Mouse (Mus musculus): ENCODE results near the gene Snorc.
A peak's percentile ranks its signal among the peaks of the same experiment; 100 is the strongest.
"Not testable (repeated sequence)": the region's sequence is repeated elsewhere in the genome, so short reads cannot be mapped to it uniquely, and the experiment has no call there.

Snorc gene

DNA sequence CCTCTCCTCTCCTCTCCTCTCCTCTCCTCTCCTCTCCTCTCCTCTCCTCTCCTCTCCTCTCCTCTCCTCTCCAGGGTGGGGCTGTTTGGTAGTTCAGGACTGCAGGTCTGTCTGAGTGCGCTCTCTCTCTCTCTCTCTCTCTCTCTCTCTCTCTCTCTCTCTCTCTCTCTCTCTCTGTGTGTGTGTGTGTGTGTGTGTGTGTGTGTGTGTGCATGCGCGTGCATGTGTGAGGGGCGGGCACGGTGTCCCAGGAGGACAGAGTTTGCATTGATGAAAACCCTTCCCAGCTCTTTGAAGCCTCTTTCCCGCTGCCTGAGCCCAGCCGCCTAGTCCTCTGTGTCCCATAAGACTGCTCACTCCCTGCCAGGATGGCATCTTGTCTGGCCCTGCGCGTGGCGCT lies at the start of gene Snorc:
TSS of gene Snorc (plus strand) at position 301 of the 400 bp plus-strand sequence.
- not testable (repeated sequence) for DNase-seq (ENCODE audit: low spot score in 2 of 2)

DNA sequence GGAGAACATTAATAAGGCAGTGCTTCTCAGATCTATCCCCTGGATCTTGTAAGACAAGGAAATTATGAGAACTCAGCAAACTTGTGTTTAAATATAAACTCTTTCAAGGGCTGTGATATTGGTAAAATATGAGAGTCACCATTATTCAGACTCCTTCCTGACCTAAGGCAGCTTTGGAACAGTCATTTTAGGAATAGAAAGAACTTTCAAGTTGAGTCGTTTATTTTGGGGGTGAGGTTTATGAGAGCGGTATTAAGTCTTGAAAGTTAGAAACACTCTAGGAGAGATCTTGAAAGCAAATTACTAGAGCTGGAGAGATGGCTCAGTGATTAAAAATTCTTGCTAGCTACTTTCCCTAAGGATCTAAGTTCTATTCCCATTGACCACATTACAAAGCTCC lies 34.9 kb upstream of the Snorc start:
- no peak for DNase-seq (ENCODE audit: low spot score in 2 of 2)

DNA sequence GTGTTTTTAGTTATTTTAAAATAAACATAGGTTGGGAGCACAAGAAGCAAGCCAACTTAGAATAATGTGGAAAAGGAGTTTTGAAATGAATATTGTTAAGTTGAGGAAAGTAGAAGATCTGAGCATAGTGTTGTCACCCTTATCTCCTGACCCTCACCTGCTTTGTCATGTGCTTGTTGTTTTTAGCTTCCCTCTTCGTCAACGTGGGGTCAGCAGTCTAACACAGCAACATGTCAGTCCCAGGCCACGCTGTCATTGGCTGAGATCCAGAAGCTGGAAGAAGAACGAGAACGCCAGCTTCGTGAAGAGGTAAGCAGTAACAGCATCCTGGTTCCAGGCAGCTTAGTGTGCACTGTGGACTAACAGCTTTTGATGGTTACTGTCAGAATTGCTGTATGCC lies 33.5 kb upstream of the Snorc start:
- DNase-seq (ENCODE audit: low spot score in 2 of 2) = no peak

DNA sequence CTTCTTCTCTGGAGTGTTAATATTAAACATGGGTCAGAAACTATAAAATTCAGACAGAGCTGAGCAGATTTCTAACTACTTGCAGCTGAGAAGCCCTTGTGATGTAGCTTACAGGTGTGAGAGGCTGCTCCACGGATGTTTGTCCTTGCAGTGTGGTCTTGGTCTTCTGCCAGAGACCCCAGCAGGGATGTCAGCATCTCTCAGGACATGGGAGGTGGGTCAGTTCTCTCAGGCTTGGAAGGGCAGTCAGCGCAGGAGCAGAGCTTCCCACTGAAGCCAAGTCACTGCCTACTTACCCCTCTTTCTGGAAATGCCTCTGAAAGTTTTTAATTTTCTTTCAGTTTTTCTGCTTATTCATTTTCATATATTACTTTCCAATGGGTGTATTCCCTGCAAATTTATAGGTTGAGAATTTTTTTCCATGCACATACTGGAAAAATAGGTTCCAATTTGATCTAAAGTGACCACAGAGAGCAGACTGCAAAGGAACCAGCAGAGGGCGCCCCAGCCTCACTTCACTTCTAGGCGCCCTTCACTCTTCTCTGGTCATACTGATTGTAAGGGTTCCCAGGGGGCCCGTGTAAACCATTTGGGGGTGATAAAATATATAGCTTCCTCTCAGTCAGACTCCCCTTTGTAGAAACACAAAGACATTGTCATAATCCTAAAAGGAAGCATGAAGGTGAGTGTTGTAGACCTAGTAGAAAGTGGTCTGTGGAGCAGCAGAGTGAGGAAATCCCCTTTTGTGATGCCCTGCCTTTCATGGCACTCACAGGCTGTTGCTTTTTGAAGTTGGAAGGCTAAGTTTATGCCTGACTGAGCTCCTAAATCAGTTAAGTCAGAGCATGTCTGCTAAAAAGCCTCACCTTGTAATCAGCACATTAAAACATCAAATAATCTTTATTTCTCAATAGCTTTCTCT lies 22.6 kb upstream of the Snorc start:
- peak; percentile 73 to 76 for DNase-seq (ENCODE audit: low spot score in 2 of 2)

DNA sequence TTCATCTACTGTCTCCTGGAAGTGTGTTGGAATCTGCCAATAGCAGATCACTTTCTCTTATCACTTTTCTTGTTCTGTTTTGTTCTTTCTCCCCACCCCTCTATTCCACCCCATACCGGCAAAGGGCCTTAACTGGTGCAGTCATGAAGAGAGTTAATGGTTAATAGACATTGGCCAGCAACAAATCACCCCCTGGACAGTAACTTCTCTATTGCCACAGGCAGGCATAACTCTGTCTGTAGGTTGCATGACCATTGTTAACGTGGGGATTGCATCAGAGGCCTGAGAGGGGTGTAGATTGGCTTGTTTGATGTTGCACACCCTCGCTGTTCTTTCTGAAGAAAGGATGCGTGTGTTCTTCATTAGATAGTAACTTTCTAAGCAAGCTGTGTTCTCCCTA lies 20.6 kb upstream of the Snorc start:
- no peak for DNase-seq (ENCODE audit: low spot score in 2 of 2)

DNA sequence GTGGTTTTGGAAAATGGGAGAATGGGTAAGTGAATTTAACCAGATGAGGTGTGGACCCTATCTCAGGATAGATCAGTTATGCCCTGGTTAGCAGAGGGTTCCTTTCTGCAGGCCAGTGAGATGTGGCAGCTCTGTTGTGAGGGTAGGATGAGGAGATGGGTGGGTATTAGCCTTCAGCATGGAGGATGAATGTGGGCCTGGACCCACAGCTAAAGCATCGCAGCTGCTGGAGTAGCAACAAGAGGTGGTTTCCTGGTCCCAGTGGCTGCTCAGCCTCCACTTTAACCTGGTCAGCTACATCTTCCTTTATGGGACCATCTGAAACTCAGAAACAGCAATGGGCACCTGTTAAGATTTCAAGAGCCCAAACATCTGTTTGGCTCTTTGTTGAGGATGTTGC lies 13.6 kb upstream of the Snorc start:
- DNase-seq (ENCODE audit: low spot score in 2 of 2) = no peak

DNA sequence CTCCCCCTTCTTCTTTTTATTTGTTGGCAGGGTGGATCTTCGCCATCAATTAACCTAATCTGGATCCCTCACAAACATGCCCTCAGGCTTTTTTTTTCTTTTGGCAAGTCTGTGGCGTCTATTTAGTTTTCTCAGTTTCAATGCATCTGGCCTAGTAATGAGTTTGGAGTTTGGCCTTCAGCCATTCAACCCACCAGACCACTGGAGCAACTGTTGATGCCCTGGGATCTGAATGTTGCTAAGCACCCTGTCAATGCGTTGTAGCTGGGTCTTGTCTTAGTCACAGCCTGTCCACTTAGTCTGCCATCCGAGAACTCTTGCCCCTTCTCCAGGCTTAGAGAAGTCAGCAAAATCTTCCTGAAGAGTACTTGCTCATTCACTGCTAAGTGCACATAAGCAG lies 12.0 kb upstream of the Snorc start:
- DNase-seq (ENCODE audit: low spot score in 2 of 2) = no peak

DNA sequence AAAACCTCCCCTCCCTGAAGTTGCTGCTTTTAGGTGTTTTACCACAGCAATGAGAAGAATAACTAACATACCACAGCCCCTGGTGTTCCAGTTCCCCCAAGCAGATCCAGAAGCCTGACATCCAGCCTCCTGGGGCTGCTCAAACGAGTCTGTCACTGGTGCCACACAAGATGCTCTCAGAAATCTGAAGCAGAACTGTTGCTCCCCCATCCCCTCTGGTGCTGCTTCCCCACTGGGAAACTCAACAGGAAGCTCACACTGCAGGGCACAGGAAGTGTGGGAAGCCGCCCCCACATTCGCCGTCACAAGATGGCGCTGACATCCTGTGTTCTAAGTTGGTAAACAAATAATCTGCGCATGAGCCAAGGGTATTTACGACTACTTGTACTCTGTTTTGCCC lies 10.2 kb upstream of the Snorc start:
- not testable (repeated sequence) for DNase-seq (ENCODE audit: low spot score in 2 of 2)

DNA sequence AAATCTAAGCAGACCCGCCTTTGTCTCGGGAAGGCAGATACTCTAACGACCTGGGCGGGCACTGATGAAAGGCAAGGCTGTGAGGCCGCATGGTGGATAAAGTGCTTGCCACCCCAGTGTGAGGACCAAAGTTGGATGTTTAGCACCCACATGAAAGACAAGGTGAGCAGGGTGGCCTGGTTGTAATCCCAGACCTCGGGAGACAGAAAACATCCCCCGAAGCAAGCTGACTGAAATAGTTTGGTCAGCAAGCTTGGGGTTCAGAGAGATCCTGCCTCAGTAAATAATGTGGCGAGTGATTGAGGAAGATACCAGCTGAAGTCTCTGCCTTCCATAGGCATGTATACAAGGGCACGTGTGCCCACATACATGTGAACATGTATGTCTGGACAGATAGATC lies 2.6 kb upstream of the Snorc start:
- DNase-seq (ENCODE audit: low spot score in 2 of 2) = no peak

DNA sequence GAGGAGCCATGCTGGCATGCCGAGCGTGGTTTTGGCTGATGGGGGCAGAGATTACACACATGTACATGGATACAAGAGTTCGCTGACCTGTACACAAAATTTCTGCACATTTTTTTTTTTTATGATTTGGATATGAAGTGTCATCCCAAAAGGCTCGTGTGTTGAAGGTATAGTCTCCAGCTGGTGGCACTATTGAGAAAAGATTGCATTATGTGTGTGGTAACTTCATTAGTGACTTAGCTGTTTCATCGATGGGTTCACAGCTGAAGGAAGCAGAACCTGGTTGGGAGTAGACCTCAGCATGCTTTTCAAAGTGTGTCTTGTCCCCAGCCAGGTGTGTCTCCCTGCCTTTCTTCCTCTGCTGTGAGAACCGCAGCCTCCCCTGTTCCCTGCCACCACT lies 1.8 kb upstream of the Snorc start:
- peak in 1 of 2 experiments; percentile 41 for DNase-seq (ENCODE audit: low spot score in 2 of 2)

DNA sequence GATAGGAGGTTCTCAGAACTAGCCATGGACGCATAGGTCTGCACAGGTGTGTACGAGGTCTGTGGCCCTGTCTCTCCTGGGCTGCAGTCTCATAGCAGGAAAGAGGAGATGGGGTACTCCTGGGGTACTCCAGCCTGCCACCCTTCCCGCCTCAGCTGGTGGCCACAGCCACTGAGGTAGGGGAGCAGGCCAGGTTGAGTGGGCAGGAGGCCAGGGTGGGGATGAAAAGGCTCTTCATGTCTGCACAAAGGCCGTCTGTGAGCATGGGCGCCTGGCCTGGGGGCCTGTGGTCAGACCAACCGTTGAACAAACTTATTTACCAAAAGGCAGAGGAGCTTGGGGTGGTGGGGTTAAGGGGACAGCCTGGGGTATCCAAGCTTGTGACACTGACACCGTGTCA lies 1.8 kb downstream of the Snorc start:
- no peak for DNase-seq (ENCODE audit: low spot score in 2 of 2)

DNA sequence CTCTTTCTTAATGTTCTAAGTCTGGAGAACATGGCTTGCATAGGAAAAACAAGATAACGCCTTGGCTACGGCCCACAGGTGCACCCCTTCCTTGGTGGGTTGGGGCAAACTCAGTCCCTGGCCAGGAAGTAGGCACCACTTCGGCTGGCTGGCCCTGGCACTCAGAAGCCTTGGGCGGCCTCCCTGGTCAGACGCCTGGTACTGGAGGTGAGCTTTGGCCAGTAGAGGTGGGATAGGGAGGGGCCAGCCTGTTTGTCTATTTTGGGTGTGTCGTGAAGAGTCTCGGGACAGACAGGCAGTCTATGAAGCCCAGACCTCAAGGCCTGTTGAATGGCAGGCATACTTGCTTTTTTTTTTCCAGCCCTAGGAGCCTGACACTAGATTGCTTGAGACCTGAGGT lies 2.5 kb downstream of the Snorc start:
- DNase-seq (ENCODE audit: low spot score in 2 of 2) = no peak

DNA sequence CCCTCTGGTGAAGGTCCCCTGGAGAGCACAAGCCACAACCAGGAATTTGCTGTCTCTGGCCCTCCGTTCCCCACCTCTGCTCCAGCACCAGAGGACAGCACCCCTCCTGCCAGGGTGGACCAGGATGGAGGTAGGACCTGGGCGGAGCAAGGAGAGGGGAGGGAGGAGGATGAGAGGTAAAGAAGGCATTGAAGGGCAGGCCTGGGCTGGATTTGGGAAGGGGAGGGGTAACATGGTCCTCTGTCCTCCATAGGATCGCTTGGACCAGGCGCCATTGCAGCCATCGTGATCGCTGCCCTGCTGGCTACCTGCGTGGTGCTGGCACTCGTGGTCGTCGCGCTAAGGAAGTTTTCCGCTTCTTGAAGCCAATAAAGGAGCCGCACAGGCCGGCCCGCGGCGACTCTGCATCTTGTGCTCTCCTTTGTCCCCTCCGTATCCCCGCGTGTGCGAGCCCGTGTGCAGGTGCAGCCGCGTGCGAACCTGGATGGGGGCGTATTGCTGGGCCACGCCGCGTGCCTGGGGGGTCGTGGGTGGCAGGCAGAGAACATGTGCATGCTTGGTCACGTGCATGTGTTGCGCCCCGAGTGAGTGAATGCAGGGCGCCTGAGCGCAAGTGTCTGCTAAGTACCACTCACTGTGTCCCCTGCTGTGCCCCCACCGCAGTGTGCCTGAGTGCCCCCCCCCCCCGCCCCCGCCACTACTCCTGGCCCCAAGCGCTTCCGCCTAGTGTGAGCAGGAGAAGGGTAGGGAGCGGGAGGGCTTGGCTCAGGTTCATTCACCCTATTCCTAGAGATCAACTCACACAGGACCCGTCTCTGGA lies 5.2 kb downstream of the Snorc start:
- DNase-seq (ENCODE audit: low spot score in 2 of 2) = peak; percentile 78 to 81

DNA sequence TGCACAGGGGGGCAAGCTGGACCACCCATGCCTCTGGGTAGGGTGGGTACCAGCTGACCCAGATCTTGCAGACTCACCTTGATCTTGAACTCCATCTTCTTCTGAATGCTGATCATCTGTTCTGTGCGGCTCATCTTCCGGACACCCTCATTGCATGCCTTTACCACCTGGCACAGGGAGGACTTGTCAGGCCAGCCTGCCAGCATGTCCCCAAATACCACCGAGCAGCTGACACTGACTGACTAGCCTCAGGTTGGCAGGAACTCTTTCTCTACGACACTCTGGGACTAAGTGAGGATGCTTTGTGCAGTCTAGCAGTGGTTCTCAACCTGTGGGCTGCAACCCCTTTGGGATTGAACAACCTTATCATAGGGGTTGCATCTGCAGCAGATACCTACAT lies 12.5 kb downstream of the Snorc start:
- no peak for DNase-seq (ENCODE audit: low spot score in 2 of 2)

DNA sequence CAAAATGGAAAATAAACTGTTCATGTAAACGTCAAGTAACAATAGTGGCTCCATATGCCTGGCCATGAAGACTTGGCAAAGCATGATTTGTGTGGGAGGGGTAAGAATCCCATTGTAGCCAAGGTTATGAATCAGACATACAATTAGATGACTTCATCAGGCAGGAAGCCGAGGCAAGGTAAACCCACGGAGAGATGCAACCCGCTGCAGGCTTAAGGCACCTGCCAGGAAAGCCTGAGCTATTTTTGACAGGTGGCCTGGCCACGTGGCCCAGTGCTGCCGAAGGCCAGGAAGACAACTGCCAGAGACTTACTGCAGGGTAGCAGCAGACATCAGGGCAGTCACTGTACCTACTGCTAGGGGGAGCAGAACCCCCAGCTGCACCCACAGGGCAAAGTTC lies 16.3 kb downstream of the Snorc start:
- peak; percentile 80 to 83 for DNase-seq (ENCODE audit: low spot score in 2 of 2)

DNA sequence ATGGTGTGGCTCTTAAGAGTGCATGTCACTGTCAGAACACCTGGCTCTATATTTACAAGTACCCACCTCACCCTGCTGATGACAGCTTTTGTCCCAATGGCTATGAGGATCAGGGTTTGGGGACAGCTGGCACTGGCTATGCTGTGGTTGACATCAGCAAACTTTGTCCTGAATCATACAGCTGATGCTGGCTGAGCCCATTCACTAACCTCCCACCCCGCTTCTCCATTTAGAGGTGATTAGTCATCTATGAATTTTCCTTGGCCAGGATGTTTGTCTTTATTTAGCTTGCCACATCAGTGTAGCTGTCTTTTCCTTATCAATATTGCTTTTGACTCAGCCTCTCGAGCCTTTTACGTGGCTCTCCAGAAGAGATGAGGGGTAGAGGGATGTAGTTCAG lies 22.2 kb downstream of the Snorc start:
- no peak for DNase-seq (ENCODE audit: low spot score in 2 of 2)

DNA sequence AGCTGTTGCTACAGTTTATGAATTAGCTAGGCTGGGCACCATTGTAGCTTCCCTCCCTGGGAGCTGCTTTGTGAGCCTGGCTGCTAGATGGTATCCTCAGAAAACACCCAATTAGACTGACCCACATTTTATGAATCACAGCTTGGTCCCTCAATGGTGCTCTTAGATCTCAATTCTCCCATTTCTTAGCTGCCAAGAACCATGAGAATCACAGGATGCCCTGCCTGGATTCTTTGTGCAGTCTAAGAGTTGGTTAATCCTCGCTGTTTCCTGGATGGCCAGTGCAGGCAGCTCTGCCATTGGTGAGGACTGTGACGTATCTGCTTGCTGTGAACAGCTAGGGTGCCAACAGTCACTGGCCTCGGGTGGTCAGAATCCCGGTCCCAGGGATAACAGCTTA lies 23.5 kb downstream of the Snorc start:
- DNase-seq (ENCODE audit: low spot score in 2 of 2) = no peak

DNA sequence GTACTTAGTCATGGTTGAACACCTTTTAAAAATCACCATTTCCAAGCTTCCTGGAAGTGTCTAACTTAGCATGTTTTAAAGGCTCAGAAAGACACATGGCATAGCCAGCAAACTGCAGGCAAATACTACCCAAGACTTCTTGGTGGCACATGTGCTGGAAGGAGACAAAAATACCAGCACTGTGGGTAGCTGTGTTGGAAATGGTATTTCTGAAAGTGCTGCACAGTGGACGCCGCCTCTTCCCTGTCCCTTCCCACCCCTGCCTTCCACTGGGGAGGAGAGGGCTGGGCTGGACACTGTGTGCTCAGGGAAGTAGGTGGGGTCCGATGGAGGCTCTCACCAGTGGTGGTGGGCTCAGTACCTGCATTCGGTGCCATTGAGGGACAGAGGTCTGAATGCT lies 35.5 kb downstream of the Snorc start:
- no peak for DNase-seq (ENCODE audit: low spot score in 2 of 2)

DNA sequence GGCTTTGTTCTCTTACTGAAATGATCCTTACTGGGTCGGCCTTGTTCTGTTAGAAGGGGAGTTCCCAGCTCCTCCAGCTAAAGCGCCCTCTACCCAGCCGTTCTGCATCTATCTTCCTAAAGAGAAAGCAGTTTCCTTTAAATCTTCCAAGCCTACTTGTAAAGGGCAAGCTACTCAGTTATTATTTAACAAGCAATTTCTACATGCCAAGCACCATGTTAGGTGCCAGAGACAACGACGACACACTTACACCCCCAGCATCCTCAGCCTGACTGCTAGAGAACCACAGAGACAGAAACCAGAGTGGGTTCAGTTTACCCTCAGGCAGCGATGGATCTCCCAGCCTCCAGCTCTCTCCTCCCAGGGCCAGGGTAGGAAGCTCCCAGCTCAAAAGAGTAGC lies 37.8 kb downstream of the Snorc start:
- peak; percentile 44 to 58 for DNase-seq (ENCODE audit: low spot score in 2 of 2)

DNA sequence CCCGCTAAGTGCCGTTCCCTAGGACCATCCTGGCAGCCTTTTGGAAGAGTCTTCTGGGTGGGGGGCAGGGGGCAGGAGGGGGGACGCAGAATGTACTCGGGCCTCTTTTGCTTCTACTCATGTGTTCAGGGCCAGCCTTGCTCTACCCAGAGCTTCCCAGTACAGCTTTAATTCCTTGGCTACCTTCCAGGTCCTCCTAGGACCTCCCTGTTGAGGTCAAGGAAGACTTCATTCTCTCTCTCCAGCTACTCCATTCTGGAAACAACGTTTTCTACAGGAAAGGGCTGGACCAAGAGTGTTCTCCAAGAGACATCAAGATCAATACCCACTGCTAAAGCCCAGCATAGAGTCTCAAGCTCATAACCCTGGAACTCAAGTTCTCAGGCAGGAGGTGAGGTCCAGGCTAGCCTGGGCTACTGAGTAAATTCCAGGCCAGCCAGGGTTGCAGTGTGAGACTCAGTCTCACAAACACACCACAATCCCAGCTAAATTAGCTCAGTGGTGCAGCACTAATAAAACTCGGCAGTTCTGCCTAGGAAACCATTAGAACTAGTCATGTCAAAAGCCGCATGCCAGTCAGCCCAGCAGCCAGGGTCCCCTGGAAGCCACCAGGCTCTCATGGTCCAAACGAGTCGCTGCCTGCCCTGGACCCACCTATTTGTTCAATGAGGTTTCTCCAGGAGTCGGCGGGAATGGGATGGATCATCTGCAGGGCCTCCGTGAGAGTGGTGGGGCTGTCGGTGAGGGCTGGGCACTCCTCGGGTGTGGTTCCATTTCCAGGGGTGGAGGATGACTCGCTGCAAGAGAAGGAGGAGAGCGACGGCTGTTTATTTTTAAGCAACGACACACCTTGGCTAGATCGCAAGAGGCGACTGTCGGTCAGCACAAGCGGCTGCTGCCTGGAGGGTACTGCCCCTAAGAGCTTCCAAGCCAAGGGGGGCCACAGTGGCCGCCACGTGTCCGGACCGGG lies 38.8 kb downstream of the Snorc start:
- DNase-seq (ENCODE audit: low spot score in 2 of 2) = peak; percentile 41 to 58

DNA sequence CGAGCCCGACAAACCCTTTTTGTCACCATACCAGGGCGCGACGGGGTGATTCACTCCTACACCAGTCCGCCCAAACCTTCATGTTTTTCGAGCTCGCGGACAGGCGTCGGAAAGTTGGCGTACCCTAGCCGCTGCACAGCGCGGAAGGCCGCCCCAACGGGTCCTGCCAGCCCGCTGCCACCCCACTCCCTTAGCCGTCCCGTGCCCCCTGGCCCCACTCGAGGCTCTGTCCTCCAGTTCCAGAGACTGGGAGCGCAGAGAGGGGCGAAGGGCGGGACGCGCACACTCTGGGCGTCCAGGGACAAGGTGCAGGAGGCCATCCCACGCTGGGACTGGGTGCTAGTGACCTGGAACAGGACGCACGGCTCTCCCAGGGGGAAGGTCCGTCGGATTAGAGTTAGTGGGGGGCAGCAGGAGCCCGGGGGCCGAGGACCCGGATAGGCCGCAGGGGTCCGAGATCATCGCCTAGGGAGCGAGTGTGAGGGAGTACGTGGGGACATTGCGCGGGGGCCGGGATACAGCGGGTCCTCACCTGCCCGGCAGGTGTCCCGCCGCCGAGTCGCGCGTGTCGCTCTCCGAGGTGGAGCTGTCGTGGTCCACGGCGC lies 39.6 kb downstream of the Snorc start, which contains the start of gene Neu2:
TSS of gene Neu2 (plus strand) at position 329 of the 605 bp plus-strand sequence.
- no peak for DNase-seq (ENCODE audit: low spot score in 2 of 2)

All from right cerebral cortex, adult 2 months (tissue).